Mouse (Mus musculus) urinary bladder, postnatal 0 days (tissue): ENCODE measurements around the gene Fam163a. TPM values are rescaled to one million over a fixed set of nuclear protein-coding genes. Genes with fewer than 3 reads are reported as not detected.

ENCODE experiments used
- polyA plus RNA-seq: library from polyadenylated mRNA; unstranded; fragments of >200 nt; fragmentation: Nextera tagmentation; extraction: Ambion mirVana; gene quantifications from 2 replicates; pipeline ENCODE4 v1.2.1, GENCODE M21; 2015

Gene Fam163a
- 0.11 and 0.21 TPM in 2 replicates for polyA plus RNA-seq

GRCm38 (mm10) chr1:156204656-156205131, at the start of gene Fam163a:
TSS of gene Fam163a (minus strand) at chr1:156205026.

GRCm38 (mm10) chr1:156035930-156036737, 168.7 kb downstream of the Fam163a start, which contains the start of gene Tor1aip1:
TSS of gene Tor1aip1 (minus strand) at chr1:156036480.

GRCm38 (mm10) chr1:156035269-156035929, 169.4 kb downstream of the Fam163a start, which contains the start of gene Tor1aip2:
TSS of gene Tor1aip2 (plus strand) at chr1:156035403.

Other genes with a start within 250 kb of the Fam163a start
- gene Cep350, start 231.8 kb downstream of the Fam163a start, polyA plus RNA-seq = 7.2 TPM in 2 replicates
- gene Tor1aip2, start 169.6 kb downstream of the Fam163a start, polyA plus RNA-seq = 70.5 and 86.0 TPM in 2 replicates
- 46.7 and 47.7 TPM in 2 replicates for gene Tor1aip1, start 168.5 kb downstream of the Fam163a start, polyA plus RNA-seq
- 0.11 TPM in 1 of 2 replicates, not detected in the other for gene Tdrd5, start 98.6 kb upstream of the Fam163a start, polyA plus RNA-seq
- gene Nphs2, start 105.7 kb upstream of the Fam163a start, polyA plus RNA-seq = 0.71 TPM in 1 of 2 replicates, not detected in the other
- 587 and 655 TPM in 2 replicates for gene Gm2000, start 161.0 kb upstream of the Fam163a start, polyA plus RNA-seq
- gene Axdnd1, start 216.1 kb upstream of the Fam163a start, polyA plus RNA-seq = 0.08 and 0.24 TPM in 2 replicates